Mouse (Mus musculus) erythroblast, embryonic 14.5 days (primary cell): ENCODE data around the gene Ola1.

Experiments used
- GATA1 ChIP-seq: IDR thresholded peaks from 2 replicates; pipeline ENCODE4 v1.6.1; 2012; ENCODE audit warnings: low read length, inconsistent platforms, mixed read lengths
- TAL1 ChIP-seq: IDR thresholded peaks from 3 replicates; pipeline ENCODE4 v1.6.1; 2012; ENCODE audit warnings: low read length, inconsistent platforms, mixed read lengths

DNA sequence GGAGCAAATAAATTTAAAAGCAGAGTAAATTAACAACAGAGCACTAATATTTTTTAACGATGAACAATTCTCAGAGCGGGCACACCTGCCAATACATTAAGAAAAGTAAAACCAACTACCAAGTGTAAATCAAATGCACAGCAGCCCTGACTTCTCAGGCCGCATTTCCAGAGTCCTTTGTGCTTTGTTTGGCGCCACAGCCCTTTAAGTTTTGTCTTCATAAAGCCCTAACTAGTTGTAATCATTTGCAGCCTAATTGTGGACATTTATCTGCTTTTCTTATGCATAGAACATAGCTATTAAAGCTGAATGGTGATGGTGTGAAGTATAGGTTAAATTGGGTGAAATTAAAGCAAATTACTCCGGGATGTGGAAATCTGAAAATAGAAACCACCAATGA, 49.2 kb downstream of the Ola1 start:
- TF ChIP-seq TAL1 (no peak), GATA1 (no peak)
